Mouse (Mus musculus): ENCODE measurements around the gene Ephb2.

Ephb2 gene

GRCm38 (mm10) chr4:136835621-136836386, at the start of gene Ephb2:
TSS of gene Ephb2 (minus strand) at chr4:136835988.
- in situ Hi-C loops (cut with MboI, MseI), result no loop called here

GRCm38 (mm10) chr4:136878601-136879000, 42.8 kb upstream of the Ephb2 start:
- in situ Hi-C loops (cut with MboI, MseI), result no loop called here

DNA sequence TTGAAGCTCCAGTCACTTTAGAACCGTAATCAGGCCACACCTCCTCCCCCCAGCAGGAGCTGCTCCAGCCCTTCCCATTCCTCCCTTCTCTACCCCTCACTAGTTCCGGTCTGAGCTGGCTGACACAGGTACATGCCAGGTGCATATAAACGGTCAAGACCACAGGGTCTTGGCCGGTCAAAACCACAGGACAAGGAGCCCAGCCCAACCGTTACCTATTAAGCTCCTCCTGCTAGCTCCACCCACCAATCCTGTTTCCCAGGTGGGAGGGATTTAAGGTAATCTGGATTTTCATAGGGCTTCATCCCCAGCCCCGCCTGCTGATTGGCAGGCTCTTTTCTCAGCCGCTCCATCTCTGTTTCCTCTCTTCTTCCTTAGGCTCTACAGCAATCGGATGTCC, 42.4 kb upstream of the Ephb2 start:
- in situ Hi-C loops (cut with MboI, MseI), result no loop called here

- in situ Hi-C loops (cut with MboI, MseI), result no loop called here
Measured at GRCm38 (mm10) chr4:136876971-136877370, 41.2 kb upstream of the Ephb2 start.

DNA sequence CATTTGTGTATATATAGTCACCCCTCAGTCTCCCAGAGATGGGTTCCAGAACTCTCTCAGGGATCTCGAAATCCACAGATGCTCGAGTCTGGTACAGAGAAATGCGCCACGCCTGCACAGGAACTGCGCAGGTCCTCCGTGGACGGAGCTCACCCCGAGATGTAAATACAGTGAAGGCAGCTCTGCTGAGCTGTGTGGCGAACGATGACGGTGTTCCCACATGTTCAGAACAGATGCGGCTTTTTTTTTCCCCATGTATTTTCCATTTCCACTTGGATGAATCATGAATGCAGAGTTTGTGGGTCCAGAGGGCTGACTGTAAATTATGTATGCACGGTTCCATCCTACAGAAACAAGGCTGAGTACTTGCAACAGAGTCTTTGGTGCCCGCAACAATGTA, 39.2 kb upstream of the Ephb2 start:
- in situ Hi-C loops (cut with MboI, MseI), result no loop called here

DNA sequence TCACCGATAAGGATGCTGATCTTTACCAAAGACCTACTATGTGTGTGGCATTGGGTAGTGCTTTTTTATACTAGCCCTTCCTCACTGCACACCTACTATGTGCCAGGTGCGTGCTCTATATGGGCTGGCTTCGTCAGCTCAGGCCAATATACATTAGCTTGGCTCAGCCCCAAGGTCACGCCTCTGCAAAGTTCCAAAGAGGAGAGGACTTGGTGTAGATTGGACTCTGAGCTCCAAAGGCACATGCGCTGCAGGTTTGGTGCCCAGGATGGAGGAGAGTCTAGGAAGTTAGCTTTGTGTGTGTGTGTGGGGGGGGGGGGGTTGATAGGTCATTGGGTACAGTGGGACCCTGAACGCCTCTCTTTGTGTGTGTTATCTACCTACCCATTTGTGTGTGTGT, 32.6 kb upstream of the Ephb2 start:
- in situ Hi-C loops (cut with MboI, MseI), result no loop called here

DNA sequence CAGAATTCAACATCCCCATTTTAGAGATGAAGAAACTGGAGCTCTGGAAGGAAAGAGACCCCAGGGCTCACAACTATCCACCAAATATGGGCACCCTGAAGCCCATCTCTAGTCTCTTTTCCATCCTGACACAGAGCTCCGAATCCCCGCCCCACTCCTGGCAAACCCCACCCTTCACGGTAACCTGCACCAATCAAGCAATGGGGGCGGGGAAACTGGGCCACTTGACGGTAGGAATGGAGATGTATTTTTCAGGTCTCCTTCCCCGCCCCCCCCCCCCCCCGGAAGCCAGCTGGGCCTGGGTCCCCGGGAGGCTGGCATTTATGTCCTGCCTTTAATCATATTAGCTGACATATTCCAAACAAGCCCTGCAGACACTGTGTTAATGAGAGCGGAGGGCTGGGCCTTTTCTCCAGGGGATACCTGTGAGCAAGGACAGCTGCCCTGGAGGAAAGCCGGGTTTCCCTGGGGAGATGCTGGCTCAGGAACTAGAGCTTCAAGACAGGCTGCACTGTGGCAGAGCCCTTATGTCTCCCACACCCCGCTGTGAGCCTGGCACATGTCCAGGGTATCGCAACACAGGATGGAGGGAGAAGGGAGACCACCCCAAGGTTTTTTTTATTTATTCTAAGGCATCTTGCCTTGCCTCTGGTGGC, 32.0 kb upstream of the Ephb2 start:
- in situ Hi-C loops (cut with MboI, MseI), result no loop called here

- in situ Hi-C loops (cut with MboI, MseI), result no loop called here
Measured at GRCm38 (mm10) chr4:136865531-136865930, 29.7 kb upstream of the Ephb2 start.

DNA sequence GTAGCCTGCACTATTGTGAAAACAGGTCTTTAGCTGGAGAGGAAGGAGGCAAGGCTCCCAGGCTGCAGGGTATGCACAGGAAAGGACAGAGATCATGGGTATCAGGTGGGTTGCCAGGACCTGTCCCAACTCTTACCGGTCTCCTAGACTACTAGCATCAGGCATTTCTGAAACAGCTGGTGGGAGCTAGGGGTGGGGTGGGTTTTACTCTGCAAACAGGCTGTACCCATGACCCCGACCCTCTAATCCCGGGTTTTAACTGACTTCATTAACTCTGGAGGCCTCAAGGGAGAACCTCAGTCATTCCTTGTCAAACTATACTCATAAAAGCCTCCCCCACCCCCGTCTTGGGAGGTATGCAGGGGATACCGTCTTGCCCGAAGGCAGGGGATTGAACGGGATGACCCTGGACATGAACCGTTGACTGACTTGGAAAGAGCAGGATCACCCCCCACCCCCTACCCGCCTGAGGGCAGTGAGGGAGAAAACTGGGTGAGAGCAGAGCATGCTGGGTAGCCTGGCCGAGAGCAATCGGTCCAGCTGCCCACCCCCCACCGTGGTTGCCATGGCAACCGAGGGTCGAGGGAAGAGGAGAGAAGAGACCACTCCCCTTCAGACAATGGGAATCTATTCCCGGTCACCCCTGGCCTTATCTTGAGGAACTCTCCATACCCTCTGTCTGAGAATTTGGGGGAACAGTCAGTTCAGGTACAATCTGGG, 29.1 kb upstream of the Ephb2 start:
- in situ Hi-C loops (cut with MboI, MseI), result no loop called here

GRCm38 (mm10) chr4:136863517-136863916, 27.7 kb upstream of the Ephb2 start:
- in situ Hi-C loops (cut with MboI, MseI), result no loop called here

DNA sequence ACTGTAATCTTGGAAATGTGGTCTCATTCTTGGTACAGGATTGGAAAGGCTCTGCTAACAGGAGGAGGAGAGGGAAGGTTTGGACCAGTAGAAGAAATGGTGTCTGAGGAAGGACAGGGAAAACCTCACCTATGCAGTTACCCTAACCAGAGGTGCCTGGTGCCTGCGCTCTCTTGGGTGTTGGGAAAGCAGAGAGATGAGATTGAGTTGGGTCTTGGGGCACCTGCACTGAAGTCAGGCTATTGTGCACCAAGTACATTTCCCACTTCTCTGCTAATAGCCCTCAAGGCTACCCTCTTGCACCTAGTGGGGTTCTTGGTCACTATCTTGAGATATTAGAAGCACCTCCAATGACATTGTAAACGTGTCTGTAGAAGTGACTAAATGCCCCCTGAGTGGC, 26.6 kb upstream of the Ephb2 start:
- in situ Hi-C loops (cut with MboI, MseI), result no loop called here

DNA sequence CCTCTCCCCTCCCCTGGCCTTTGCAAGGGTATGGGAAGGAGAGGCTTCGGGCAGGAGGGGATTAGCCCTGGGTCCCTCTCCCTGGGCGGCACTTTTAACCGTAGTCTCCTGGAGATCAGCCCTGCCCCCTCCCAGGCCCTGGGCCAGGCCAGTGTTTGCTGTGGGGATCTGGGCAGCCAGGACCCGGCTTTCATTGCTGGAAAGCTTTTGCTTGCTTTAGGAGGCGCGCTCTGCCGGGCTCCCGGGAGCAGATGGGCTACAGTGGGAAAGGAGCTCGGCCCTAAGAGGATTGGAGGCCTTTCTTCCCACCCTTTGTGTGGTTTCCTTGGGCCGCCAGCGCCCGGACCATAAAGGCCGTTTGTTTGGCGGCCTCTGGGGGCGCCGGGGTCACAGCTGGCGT, 26.0 kb upstream of the Ephb2 start:
- in situ Hi-C loops (cut with MboI, MseI), result no loop called here

DNA sequence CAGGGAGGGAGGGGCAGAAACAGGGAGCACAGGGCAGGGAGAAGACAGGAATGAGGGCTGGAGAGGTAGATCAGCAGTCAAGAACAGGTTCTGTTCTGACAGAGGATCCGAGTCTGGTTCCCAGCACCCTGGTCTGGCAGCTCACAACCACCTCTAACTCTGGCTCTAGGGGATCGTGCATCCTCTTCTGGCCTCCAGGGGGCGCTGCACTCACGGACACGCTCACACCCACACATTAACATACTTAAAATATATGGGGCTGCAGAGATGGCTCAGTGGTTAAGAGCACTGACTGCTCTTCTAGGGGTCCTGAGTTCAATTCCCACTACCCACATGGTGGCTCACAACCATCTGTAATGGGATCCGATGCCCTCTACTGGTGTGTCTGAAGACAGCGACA, 24.2 kb upstream of the Ephb2 start:
- in situ Hi-C loops (cut with MboI, MseI), result no loop called here

DNA sequence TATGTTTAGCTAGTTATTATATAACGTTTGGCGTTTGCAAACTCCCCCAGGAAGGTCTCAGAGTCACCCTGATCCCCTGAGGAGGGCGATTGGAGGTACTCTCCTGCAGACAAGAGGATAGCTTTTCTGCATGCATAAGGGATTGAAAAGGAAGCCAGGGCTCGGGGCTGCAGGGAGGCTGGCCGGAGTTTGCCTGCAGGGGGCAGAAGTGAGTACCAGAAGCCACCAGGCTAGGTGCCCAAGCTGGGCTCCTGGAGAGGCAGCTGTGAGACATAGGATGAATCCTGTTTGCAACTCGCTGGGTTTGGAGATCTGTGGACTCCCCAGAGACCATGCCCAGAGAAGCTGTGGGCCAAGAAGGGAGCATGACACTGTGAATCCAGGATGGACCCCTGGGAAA, 19.3 kb upstream of the Ephb2 start:
- in situ Hi-C loops (cut with MboI, MseI), result no loop called here

GRCm38 (mm10) chr4:136852989-136853388, 17.2 kb upstream of the Ephb2 start:
- in situ Hi-C loops (cut with MboI, MseI), result no loop called here

DNA sequence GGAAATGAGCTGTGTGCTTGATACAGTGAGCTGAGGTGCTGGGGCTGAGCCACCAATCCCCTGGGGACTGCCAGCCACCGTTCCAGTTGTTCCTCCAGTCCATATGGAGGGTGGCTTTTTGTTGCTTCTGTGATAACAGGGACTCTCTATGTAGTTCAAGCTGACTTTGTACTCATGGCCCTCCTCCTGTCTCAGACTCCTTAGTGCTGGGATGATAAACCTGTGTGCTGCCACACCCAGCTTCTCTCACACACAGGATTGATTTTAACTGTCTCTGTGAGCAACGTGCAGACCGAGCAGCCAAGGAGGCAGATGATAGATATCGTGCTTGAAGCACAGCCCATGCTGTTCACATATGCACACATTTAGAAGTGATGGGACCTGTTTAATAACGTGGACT, 16.3 kb upstream of the Ephb2 start:
- in situ Hi-C loops (cut with MboI, MseI), result no loop called here

DNA sequence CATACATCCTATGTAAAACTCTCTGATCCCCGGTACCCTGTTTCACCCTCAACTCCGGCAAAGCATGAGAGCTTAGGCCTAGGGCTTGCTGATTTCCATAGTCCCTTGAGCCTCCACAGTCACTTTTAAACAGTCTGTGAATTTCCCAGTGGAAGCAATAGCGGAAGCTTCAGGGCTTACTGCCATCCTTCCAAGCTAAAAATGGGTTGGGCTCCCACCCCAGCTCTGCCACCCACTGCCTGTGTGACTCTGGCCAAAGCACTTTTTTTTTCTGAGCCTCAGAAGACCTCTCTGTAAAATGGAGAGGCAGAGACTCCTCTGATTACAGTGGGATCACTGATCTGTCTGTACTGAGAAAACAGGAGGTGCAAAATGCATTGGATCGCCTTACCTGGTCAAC, 12.8 kb upstream of the Ephb2 start:
- in situ Hi-C loops (cut with MboI, MseI), result no loop called here

GRCm38 (mm10) chr4:136847166-136847565, 11.4 kb upstream of the Ephb2 start:
- in situ Hi-C loops (cut with MboI, MseI), result no loop called here

- in situ Hi-C loops (cut with MboI, MseI), result loop anchor here (5.0 kb wide), 1 partner anchor 161 kb away; no protein-coding TSS in a partner anchor
Measured at GRCm38 (mm10) chr4:136842802-136843201, 7.0 kb upstream of the Ephb2 start.

DNA sequence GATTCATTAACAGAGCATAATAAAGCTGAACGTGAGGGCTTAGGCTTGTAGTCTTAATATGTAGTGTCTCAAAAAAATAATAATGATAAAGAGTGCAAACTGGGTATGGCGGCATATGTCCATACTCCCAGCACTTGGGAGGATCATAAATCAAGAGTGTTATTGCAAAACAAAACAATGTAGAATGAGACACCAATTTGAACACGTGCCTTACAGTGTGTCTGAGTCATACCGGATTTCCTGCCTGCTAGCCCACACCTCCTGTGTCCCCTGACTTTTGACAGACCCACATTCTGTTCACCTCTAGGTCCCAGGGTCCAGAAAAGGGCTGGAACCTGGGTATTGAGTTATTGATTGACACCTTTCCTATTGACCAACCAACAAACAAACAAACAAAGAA, 6.2 kb upstream of the Ephb2 start:
- in situ Hi-C loops (cut with MboI, MseI), result loop anchor here (5.0 kb wide), 1 partner anchor 160 kb away; no protein-coding TSS in a partner anchor

- in situ Hi-C loops (cut with MboI, MseI), result loop anchor here (5.0 kb wide), 1 partner anchor 159 kb away; no protein-coding TSS in a partner anchor
Measured at GRCm38 (mm10) chr4:136841056-136841455, 5.3 kb upstream of the Ephb2 start.

DNA sequence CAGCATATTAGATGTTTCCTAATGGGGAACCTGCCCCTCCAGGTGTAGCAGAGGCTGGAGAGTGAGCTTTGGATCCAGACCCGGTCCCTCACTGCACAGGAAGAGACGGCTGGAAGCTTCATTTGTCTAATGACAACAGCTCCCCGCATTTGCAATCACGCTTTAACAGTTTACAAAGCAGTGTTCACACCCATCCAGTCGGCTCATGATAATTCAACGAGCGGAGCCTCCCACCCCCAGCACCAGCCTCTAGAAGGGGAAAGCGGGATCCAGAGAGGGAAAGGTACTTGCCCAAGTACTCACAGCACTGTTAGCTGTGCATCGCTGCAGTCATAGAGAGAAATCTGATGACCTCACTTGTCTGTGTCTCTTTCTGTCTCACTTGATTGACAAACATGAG, 2.7 kb upstream of the Ephb2 start:
- in situ Hi-C loops (cut with MboI, MseI), result no loop called here

DNA sequence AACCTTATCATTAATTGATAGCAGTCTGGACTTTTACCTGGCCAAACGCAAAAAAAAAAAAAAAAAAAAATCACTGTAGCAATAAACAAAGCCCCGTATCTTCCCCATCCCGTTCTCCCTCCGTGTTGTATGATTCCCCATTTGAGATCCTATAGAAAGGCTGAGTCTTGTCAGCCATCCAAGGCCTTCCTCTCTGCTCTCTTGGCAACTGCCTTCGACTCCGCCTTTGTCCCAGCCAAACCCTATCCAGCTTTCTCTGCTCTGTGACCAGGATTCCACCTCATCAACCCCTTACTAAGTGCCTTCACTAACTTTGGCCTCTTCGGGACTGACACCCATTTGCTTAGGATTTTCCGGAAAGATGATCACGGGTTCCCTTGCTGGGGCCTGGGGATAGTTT, 2.2 kb upstream of the Ephb2 start:
- in situ Hi-C loops (cut with MboI, MseI), result no loop called here

All from T-helper 1 cell (primary cell).